Mouse (Mus musculus) spleen, adult 2 months (tissue): ENCODE data around the gene Lect2.

Source experiments
- CTCF ChIP-seq: fragments of 200-500 bp; IDR thresholded peaks from 2 replicates; pipeline ENCODE4 v1.5.1; 2011; ENCODE audit warnings: mild to moderate bottlenecking, inconsistent platforms; ENCODE audit not compliant: insufficient read depth, insufficient read length, insufficient replicate concordance; ENCODE audit errors: extremely low read depth
- POLR2A ChIP-seq: fragments of 200-500 bp; IDR thresholded peaks from 2 replicates; pipeline ENCODE4 v1.6.1; 2011; ENCODE audit warnings: low read depth, low read length, inconsistent platforms

GRCm38 (mm10) chr13:56595246-56595645 is 46.9 kb upstream of the Lect2 start:
- TF ChIP-seq POLR2A = no peak
- no peak for TF ChIP-seq CTCF
